Mouse (Mus musculus) brown adipose tissue, adult 24 weeks (tissue): ENCODE measurements around the gene Tmem186. TPM values are rescaled to one million over a fixed set of nuclear protein-coding genes. Genes with fewer than 3 reads are reported as not detected.

Source experiments
- H3K27ac ChIP-seq: fragments of 200-500 bp; replicated peaks from 2 replicates; pipeline ENCODE4 v1.5.1; 2012; ENCODE audit warnings: low read depth, mild to moderate bottlenecking, low read length
- H3K4me1 ChIP-seq: fragments of 200-500 bp; 2 replicates; pipeline ENCODE4 v1.6.1; 2012; ENCODE audit warnings: low read length, mixed read lengths; ENCODE audit not compliant: control insufficient read depth, insufficient read depth, insufficient read length
- H3K4me3 ChIP-seq: fragments of 200-500 bp; 2 replicates; pipeline ENCODE4 v1.5.1; 2012; ENCODE audit warnings: low read depth, mild to moderate bottlenecking, low read length, moderate library complexity; ENCODE audit not compliant: insufficient read depth
- polyA plus RNA-seq: library from polyadenylated mRNA; stranded (reverse); fragments of >200 nt; gene quantifications from 2 replicates; pipeline ENCODE4 v1.2.4, GENCODE M21; 2012; ENCODE audit not compliant: missing spikeins, insufficient read depth, insufficient read length

The Tmem186 gene
- polyA plus RNA-seq, 1 experiment: 16.5 TPM

DNA sequence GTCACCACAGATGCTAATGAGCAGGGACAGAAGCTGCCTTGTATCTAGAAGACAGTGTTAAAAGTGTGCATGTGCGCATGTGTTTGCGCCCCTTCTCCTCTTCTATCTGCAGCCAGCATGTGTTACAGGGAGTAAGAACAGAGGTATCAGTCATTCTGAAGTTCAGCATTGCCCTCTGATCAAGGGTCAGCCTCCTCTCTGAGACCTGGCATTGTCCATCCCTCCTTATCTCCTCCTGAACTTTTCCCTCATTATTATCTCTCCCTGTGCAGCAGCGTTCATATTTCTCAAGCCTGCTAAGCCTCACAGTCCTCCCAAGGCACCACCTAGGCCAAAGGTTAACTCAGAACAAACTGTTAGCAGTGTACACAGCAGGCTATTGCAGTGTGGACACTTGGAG lies 33.7 kb downstream of the Tmem186 start:
- Histone ChIP-seq H3K4me3 (no peak overlapping the region), H3K27ac (no peak overlapping the region), H3K4me1 (no peaks in the 10 kb centered on the region)

DNA sequence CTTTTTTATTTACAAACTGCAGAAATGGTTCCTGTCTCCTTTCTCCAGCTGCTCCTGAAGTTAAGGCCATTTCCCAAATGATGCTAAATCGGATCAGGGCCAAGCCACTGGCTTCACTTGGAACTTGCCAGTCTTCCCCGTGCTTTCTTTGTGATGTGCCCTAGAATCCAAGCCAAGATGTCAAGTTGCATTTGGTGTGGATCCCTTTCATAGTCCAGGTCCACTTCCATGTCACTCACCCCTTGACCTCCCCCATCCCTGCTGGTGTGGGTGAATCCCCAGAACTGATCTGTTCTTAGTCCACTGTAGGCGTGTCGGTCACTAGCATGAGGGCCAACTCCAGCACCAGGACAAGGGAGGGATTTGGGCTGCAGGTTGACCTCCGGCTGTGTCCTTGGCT lies 40.0 kb downstream of the Tmem186 start:
- Histone ChIP-seq H3K4me3 (no peak overlapping the region), H3K27ac (no peak overlapping the region), H3K4me1 (no peaks in the 10 kb centered on the region; the same call in 1 of the 2 replicates)

DNA sequence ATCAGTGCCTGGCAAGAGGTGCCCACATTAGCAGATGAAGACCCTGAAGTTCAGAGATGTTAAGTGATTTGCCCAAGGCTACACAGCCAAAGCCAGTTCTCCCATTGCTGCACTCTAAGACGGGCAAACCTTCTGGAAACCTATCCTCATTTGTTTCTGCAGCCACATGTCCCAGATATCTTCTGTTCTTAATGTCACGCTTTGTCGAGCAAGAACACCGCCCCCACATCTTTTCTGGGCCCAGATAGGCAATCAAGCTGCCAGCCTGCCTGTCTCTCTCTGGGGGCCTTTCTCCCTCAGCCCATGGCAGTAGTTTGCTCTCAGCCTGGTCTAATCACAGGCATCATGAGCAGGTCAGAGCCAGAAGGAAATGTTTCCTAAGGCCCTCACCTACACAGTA lies 41.2 kb downstream of the Tmem186 start:
- no peaks in the 10 kb centered on the region; the same call in 1 of the 2 replicates for H3K4me1 ChIP-seq
- no peak overlapping the region for H3K4me3 ChIP-seq
- no peak overlapping the region for H3K27ac ChIP-seq

DNA sequence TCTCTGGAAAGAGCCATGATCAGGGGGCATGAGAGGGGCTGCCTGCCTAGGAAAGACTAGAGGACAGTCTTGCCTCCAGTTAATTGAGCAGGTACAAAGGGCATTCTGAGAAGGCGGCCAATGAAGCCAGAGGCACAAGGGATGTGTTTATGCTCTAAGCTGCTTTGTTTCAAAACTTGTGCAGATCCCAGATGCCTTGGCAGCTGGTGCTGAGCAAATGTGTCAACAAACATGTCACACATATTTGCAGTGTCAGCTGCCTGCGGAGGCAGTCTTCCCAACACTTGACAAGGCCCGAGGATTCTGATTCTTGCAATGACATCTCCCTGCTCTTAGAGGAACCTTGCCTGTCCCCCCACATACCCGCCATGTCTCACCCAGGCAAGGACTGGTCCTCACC lies 42.1 kb downstream of the Tmem186 start:
- no peak overlapping the region for H3K4me3 ChIP-seq
- no peak overlapping the region for H3K27ac ChIP-seq
- no peaks in the 10 kb centered on the region; the same call in 1 of the 2 replicates for H3K4me1 ChIP-seq

DNA sequence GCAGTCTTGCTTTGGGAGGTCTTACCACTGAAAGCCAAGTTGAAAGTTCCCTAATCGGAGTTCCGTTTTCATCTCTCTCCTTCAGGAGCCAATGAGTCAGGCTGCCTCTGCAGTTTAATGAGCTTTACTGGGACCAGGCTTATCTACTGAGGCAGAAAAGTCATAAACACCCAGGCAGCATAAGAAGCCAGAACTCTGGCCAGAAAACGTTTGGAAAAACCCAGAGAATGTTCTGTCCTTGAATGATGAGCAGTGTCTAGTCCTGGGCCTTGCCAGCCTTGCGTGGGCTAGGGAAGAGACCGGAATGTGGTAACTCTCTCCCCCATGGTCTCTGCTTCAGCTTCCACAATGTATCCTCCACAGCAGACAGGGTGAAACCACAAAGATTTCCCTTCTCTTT lies 52.5 kb downstream of the Tmem186 start:
- H3K4me3 ChIP-seq: no peak overlapping the region
- no peak overlapping the region for H3K27ac ChIP-seq
- no peaks in the 10 kb centered on the region for H3K4me1 ChIP-seq

DNA sequence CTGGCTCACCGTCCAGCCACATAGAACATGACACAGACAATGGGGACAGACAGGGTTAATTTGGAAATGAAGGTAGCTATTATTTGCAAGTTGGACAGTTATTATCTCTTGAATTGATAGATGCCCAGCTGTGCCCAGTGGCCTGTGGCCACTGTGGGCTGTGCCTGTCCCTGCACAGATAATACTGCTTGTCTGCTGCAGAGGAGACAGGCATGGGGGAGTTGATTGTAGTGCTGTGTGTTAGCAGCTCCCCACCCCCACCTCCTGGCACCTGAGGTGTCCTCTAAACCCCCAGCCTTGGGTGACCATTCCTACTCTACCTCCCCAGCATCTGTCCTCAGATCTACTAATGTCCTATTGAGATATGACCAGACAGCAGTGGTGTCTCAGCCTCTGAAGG lies 53.3 kb downstream of the Tmem186 start:
- no peaks in the 10 kb centered on the region for H3K4me1 ChIP-seq
- no peak overlapping the region for H3K27ac ChIP-seq
- no peak overlapping the region for H3K4me3 ChIP-seq

Other genes with a start within 250 kb of the Tmem186 start
- not detected in 2 replicates for gene Tmem114, start 212.6 kb downstream of the Tmem186 start, polyA plus RNA-seq
- 37.7 and 51.5 TPM in 2 replicates for gene Mettl22, start 166.9 kb downstream of the Tmem186 start, polyA plus RNA-seq
- gene Abat, start 124.3 kb downstream of the Tmem186 start, polyA plus RNA-seq: 0.54 and 1.7 TPM in 2 replicates
- 61.6 and 62.0 TPM in 2 replicates for gene Pmm2, start within 50 bp of the Tmem186 start, polyA plus RNA-seq
- gene Carhsp1, start 34.4 kb upstream of the Tmem186 start, polyA plus RNA-seq: 88.4 and 130 TPM in 2 replicates
- not detected in 2 replicates for gene Gm5767, start 43.1 kb upstream of the Tmem186 start, polyA plus RNA-seq
- gene Usp7, start 154.6 kb upstream of the Tmem186 start, polyA plus RNA-seq: 27.2 and 38.0 TPM in 2 replicates
- 38.2 and 39.8 TPM in 2 replicates for gene 1810013L24Rik, start 192.4 kb upstream of the Tmem186 start, polyA plus RNA-seq